Mouse (Mus musculus) retina, postnatal 1 day (tissue): Measurements from ENCODE around the gene Tiam2.

Experiments used
- DNase-seq: peaks from one replicate; pipeline ENCODE4 v3.0.0-alpha.2; 2012

Tiam2 gene

DNA sequence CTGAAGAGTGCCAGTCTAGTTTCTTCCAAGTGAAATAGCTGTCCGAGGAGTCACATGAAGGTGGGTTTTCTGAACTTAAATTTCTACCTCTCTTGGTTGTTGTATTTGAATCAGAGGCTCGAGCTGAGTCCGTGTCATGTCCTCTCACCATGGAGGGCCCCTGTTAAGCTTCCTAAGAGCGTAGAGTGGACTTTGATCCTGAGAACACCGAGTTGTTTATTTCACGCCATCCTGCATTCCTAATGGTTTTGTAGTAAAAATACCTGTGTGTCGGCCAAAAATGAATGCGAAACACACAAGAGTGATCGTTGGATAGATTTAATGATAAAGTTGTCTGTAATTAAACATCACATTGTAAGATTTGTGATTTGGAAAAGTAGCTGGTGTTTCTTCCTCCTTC is 128.5 kb downstream of the Tiam2 start:
- no peak for DNase-seq

- DNase-seq = no peak
These were observed 131.7 kb downstream of the Tiam2 start for GRCm38 (mm10) chr17:3457914-3458681.

DNA sequence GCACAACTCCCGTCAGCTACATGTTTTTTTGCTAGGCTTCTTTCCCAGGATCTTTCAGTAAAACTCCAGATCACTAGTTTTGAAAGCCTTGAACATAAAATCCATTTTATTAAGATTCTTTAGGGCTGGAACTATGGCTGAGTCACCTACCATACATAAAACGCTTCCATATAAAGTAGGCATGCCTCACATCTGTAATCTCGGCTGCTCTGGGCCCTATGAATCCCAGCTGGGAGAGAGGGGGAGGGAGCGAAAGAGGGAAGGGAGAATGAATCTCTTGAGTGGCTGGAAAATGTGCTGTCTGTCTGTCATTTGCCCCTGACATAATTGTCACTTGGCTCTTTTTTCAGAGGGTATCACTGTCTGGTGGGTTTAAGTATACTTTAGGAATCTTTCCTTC is 139.5 kb downstream of the Tiam2 start:
- DNase-seq = no peak

- no peak for DNase-seq
These were observed 140.3 kb downstream of the Tiam2 start for GRCm38 (mm10) chr17:3466681-3467080.

GRCm38 (mm10) chr17:3467636-3468324 is 141.4 kb downstream of the Tiam2 start:
- DNase-seq = no peak

DNA sequence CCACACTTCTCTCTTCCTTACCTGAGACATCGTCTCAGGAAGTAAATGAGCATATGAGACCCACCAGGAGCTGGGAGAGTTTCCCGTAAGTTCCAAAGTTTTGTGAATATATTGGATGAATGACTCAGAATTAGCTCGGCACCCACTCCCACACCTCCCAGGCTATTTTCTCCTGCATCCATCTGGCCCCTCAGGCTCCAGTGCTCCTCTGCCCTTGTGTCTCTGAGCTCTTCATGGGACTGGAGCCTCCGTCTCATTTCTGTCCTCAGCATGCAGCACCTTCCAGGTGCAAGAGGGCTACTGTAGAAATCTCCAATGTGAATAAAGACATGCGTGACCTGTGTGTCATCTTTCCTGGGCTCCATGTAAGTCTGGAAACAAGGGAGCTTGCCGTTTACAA is 145.6 kb downstream of the Tiam2 start:
- DNase-seq = no peak

DNA sequence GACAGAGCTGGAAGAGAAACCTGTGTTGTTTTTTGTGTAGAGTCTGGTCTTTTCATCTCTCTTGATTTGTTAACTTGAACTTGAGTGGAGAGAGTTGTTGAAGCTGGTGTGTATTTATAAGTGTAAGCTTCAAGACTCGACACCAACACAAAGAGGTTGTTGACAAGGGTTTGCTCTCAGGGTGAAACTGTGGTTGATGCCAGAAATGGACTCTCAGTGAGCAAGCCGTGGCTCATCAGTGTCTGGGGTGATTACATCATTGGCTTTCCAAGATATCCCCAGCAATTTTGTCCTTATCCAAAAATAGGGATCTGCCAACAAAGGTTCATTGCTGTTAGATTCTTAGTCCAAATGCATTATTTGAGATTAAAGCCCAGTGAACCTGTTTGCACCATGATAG is 150.2 kb downstream of the Tiam2 start:
- DNase-seq = no peak

DNA sequence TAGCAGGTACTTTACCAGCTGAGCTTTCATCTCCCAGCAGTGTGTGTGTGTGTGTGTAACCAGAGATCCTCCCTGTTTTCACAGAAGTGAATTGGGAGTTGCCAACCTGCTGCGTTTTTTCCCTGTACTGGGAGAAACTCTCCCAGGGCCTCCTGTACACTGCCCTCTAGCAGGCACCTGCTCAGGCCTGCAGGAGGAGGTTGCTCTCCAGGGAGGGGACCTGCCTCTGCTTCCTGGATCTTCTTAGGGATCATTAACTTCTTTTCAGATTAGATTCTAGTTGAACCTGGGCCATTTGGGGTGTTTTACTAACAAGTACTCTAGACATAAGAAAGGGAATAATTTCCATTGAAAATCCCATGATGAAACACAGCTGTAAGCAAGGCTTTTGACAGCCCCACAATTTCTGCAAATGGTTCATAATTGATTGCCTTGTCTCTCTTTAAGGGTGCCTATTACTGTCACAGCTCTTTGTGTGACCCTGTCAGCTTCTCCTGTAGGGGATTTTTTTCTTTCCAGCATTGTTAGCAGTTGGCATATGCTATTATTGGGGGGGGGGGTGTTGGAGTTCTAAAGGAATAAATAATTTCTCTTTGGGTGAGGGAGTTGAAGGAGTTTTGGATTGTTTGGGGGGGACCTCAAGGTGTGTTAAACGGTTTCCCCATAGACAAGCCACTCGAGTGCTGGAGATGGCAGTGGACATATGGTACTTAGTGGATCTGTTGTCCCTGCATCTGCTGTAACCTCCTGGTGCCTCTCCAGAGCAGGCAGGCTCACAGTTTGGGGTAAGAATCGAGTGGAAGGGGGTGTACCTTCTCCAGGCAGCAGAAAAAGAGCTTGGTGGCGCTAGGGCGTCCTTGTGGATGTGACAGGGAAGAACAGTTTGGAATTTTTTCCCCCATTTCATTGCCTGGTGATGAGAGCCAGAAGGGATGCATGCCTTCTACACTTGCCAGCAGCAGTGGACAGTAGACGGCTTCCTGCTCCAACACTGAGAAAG is 155.5 kb downstream of the Tiam2 start:
- no peak for DNase-seq

DNA sequence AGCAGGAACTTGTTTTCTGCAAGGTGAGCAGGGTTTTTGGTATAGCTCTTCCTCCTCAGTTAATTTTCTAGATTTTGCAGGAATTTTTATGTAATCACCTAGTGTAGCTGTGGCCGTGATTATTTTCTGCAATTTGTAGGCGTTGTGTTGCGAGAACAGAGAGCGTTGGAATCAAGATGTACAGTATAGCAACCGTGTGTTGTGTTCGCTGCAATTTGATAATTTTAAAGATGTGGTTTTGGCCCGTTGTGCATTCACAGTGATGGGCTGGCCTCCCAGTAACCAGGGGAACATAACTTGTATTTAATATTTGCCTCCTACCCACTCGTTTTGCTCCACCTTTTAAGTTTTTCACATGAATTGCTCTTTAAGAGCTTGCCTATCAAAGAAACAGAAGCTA is 156.7 kb downstream of the Tiam2 start:
- no peak for DNase-seq

DNA sequence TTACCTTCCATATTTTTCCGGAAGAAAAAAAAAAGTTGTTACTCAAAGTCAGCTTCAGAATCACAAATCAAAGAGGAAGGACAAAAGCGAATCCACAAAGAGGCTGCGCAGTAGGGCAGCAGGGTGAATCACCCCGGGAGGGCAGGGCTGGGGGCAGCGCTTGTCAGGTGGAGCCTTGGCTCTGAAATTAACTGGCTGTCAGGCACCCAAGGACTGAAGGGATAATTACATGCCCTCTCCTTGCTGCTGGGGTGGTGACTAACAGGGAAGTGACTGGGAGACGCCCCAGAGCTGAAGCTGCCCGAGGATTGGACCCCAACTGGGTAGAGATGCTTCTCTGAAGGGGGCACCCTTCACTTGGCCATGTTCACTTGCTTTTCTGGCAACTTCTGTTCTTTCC is 159.5 kb downstream of the Tiam2 start:
- DNase-seq = no peak

GRCm38 (mm10) chr17:3487211-3487610 is 160.8 kb downstream of the Tiam2 start:
- DNase-seq = no peak

DNA sequence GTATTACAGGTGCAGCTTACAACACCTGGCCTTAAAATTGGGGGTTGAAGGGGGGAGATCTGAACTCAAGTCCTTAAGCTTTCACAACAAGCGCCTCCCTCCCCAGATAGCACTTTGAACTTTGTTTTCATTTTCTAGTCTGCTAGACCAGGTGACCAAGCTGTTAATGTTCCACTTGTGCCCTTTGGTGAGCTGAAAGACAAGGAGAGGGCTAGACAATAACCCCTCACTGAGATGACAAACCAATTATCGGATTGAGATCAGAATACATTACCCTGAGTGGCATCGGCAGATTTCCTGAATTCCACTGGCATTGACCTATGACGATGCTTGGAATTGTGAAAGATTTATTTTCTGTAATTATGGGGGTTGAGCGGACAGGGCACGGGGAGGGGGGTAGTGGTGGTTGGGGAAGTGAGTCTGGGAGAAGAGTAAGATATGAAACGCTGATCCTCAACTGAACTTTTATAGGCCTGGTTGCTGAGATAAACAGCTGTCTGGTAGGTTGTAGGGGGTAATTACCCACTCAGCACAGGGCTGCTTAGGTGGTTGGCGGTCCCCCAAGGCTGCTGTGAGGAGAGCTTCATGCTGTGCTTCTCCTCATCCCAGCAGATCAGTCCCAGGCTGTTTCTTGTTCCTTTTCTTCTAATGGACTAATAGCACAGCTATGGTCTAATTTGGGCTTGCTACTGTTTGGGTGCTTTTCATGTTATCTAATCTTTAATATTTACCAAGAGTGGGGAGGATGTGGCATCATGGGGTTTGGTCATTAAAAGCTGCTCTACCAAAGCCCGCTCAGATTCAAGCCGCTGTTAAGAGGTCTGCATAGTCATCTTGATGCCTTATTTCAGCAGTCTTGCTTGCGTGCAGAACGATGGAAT is 161.6 kb downstream of the Tiam2 start:
- peak; percentile 16 for DNase-seq

DNA sequence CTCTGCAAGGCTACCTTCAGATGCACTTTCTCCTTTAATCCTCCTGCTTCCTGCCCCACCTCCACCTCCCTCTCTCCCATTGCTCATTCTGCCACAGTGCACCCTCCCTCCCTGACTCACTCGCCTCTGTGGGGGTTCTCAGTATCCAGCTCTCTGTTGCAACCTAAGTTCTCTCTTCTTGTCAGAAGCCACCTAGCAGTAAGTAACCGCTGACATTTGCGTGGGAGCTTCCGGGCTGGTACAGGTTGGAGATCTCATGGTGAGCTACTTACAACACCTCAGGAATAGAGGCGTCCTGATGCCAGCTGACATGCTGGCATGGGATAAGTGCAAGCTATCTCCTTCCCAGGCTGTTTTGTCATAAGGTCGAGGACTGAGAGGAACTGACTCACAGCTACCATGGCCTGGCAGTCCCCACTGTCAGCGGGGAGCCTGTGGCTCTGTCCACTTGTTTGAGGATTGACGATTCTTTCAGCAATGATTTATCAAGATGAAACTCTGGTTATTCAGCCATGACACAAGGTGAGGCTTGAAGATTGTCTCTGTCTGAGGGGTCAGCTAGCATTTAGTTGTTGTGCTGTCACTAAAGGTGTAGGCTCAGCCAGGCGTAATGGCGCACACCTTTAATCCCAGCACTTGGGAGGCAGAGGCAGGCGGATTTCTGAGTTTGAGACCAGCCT is 164.0 kb downstream of the Tiam2 start:
- no peak for DNase-seq

DNA sequence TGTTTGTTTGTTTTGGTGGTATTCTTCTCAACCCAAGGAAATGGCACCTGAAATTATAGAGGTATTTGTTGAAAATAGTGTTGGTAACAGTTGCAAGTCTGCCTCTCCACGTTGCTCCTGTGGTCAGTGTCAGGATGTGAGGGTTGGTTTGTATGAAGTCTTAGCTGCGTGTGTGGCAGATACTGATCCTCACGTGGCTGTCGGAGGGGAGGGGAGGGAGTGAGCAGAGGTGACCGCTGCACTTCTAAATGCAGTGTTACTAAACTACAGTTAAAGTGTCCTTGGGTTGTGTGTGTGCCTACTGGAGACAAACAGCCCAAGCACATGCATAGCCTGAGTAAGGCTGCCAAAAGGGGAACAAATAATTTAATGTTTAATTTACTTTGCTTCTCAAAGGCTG is 164.7 kb downstream of the Tiam2 start:
- DNase-seq = no peak

- no peak for DNase-seq
These were observed 165.3 kb downstream of the Tiam2 start for GRCm38 (mm10) chr17:3491667-3492066.

- DNase-seq = no peak
These were observed 169.2 kb downstream of the Tiam2 start for GRCm38 (mm10) chr17:3495576-3495975.

DNA sequence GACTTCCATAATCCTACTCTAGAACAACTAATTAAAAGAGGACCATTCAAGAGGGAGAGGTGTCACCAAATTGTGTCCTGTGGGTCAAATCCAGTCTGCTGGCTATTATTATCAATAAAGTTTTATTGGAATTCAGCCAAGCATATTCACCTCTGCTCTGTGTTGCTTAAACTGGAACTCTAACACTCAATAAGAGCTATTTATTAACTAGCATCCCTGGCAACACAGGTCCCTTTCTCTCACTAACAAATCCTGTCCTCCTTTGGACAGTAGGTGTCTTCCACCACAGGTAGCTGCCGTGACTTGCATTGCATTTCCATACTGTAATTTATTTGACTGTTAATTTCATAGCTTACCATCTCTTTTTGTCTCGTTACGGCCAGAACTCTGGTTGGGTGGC is 169.7 kb downstream of the Tiam2 start:
- DNase-seq = no peak

GRCm38 (mm10) chr17:3498086-3498485 is 171.7 kb downstream of the Tiam2 start:
- peak; percentile 70 for DNase-seq

- no peak for DNase-seq
These were observed 172.2 kb downstream of the Tiam2 start for GRCm38 (mm10) chr17:3498580-3498979.

DNA sequence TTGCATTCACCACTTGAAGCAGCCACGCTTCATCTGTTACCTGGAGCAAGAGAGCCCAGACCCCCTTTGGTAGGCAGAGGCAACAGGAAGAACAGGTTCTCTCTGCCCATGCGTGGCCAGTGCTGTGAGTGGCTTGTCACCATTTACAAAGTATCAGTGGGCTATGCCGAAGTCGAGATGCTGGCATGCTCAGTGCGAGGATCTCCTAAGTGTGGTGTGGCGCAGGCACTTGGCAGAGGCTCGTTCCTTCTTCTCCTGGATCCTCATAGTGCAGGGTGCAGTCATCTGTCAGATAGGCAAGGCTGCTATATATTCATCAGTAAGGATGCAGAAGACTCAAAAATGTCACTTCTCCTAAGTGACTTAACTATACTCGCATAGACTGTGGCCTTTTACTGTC is 173.1 kb downstream of the Tiam2 start:
- no peak for DNase-seq

GRCm38 (mm10) chr17:3500076-3500475 is 173.7 kb downstream of the Tiam2 start:
- no peak for DNase-seq

- no peak for DNase-seq
These were observed 174.6 kb downstream of the Tiam2 start for GRCm38 (mm10) chr17:3500936-3501335.
